Mouse (Mus musculus) adrenal gland, adult 8-10 months (tissue): Measurements from ENCODE around the gene Oas1f. TPM values are rescaled to one million over a fixed set of nuclear protein-coding genes. Genes with fewer than 3 reads are reported as not detected.

ENCODE experiments used
- microRNA-seq, 2 experiments: library from miRNA; unstranded; fragments of <30 nt; microRNA quantifications; one replicate each; pipeline ENCODE4 v1.2.0; 2022
- total RNA-seq, 4 experiments: library from RNA; stranded (reverse); gene quantifications; 2 replicates each; pipeline ENCODE4 v1.2.4; 2022

Gene Oas1f
- total RNA-seq, 4 experiments from 2014 or later, result not detected

Small RNA genes lying within 50 kb of the gene (microRNA-seq; reads per million reads assigned to microRNA genes)
- gene Gm22907, result 0 reads per million in 2 experiments

Other genes with a start within 250 kb of the Oas1f start
- gene Rita1, start 234.8 kb upstream of the Oas1f start, total RNA-seq, result 10 to 100 TPM; 17.0 to 30.2 (median 22.3) TPM
- 10 to 100 TPM; 44.1 to 57.3 (median 56.5) TPM for gene Ddx54, start 234.6 kb upstream of the Oas1f start, total RNA-seq
- under 1 TPM in 3 of 4 experiments, not detected in 1; 0.32 to 0.63 (median 0.46) TPM for gene Cfap73, start 213.1 kb upstream of the Oas1f start, total RNA-seq
- 10 to 100 TPM in 3 of 4 experiments, 1 to 10 TPM in 1; 7.0 to 15.2 (median 12.2) TPM for gene Rasal1, start 198.6 kb upstream of the Oas1f start, total RNA-seq
- 10 to 100 TPM; 16.6 to 17.8 (median 17.3) TPM for gene Dtx1, start 135.4 kb upstream of the Oas1f start, total RNA-seq
- under 1 TPM; 0.63 to 0.89 (median 0.66) TPM for gene Oas2, start 97.5 kb upstream of the Oas1f start, total RNA-seq
- gene Oas3, start 69.7 kb upstream of the Oas1f start, total RNA-seq, result under 1 TPM; 0.30 to 0.44 (median 0.39) TPM
- not detected for gene Oas1e, start 51.8 kb upstream of the Oas1f start, total RNA-seq
- 1 to 10 TPM in 3 of 4 experiments, under 1 TPM in 1; 0.61 to 2.2 (median 1.7) TPM for gene Oas1c, start 34.9 kb upstream of the Oas1f start, total RNA-seq
- not detected for gene Oas1h, start 14.1 kb downstream of the Oas1f start, total RNA-seq
- gene Oas1g, start 40.2 kb downstream of the Oas1f start, total RNA-seq, result 1 to 10 TPM in 3 of 4 experiments, under 1 TPM in 1; 0.38 to 1.3 (median 1.1) TPM
- gene Oas1a, start 60.2 kb downstream of the Oas1f start, total RNA-seq, result 1 to 10 TPM; 2.6 to 3.8 (median 2.8) TPM
- not detected for gene Oas1d, start 67.2 kb downstream of the Oas1f start, total RNA-seq
- gene Rph3a, start 162.7 kb downstream of the Oas1f start, total RNA-seq, result 1 to 10 TPM; 3.5 to 9.1 (median 6.0) TPM